Mouse (Mus musculus): ENCODE measurements around the gene Apba3. TPM values are rescaled to one million over a fixed set of nuclear protein-coding genes. Genes with fewer than 3 reads are reported as not detected.

The Apba3 gene
- polyA plus RNA-seq (2012; ENCODE audit: low replicate concordance) = 70.4 and 133 TPM in 2 replicates

GRCm38 (mm10) chr10:81266211-81267105 lies at the start of gene Apba3, which contains the start of gene Mrpl54:
Gene Apba3, plus strand, starts transcription at chr10:81266960.
Gene Mrpl54, minus strand, starts transcription at chr10:81266934.

DNA sequence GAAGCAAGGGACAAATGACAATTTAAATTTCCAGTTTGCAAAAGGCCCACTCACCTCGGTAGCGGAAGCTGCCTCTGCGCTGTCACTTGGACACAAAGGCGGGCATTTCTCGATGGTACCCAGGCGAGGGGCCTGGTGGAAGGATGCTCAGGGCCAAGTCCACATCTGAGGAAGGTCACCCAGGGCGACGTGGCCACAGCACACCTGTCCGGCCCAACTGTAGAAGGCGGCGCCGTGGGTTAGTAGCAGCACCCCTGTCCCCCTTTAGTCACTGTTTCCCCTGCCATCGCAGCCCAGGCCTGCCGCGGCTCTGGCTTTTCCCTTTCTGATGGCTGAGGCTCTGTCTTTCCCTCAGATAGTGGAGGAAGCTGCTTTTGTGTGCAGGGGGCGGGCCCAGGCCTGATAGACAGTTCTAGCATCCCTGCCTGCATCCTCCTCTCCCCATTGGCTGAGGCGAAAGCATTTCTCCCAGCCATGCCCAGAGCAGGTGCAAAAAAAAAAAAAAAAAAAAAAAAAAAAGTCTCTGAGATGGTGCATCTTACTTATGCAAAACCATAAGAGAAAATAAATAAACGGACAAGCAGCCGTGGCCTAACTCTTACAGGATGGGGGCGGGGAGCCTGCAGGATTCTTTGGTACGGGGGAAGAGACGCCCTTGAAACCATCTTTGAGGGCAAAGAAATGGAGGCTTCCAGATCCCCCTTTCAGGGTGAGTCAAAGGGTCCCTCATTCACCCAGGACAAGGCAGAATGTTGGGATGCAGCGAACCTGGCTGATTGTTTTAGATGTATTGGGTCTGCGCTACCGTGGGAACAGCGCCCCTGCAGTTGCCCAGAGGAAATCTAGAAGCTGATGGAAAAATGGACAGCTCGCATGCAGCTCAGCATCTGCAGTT lies 36.1 kb upstream of the Apba3 start, which contains the start of gene Atcay:
Atcay (minus strand) TSS at position 396 of the 895 bp plus-strand sequence.

GRCm38 (mm10) chr10:81232580-81233225 lies 34.1 kb upstream of the Apba3 start, which contains the start of gene Zfr2:
Gene Zfr2, plus strand, starts transcription at chr10:81233155.

DNA sequence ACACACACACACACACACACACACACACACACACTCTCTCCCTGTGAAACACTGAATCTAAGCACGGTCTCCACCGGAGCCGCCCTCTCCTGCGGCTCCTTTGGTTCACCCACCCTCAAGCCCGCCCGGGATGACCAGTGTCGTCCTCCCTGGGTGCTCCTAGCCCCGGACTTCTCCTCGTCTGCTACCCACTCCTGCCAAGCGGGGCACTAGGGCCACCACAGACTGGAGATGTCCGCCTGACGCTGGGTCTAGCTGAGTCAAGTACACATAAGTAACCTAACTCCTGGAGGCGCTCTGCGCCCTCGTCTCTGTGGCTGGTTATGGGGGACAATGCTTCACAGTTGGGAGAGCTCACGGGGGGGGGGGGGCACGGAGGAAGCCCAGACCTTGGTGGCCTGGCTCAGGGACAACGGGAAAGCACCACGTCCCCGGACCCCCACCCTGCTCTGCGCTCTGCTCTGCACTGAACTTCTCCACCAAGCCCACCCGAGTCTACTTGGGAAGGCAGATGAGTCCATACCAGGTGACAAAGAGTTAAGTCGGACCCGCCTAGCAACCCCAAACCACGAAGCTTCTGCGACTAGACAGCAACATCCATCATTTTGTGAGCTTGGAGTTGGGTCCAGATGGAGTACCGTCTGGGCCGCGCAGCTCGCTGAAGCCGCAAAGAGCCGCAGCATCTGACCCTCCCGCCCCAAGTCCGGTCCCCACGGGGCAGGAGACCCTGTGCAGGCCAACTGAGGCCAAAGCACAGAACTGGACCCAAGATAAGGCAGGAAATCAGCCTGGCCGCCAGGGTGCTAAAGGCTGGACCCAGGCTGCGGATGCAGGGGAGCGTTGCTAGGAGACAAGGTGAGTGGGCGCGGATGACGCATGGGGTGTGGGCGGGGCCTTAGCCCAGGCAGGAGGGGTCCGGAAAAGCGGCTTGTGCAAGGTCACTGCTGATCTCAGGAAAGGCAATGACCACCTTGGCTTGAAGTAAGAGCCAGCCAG lies 14.0 kb upstream of the Apba3 start, which contains the start of gene Matk:
Matk (plus strand) TSS at position 512 of the 996 bp plus-strand sequence.

DNA sequence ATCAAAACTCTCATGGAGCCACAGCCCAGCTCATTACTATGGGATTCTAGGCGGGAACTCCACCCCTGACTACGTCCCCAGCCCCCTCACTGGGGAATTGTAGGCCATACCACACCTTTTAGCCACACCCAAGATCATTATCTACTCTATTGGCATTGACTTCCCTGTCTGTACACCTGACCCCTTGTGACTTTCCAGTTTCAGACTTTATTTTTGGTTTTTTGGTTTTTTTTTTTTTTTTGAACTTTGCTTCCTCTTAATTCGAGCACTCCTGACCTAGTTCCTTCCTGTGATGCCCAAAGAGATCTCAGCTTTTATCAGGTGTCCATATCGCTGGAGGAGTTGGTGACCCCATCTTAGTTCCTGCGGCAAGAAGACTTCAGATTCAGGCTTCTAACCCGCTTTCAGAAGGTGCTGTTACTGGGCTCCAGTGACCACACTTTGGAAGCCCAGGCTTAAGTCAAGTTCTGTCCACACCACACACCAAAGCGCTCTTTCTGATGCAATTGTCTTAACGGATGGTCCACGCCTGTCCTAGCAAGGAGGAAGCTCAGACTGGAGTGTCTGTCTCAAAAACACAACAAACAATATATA lies 24.8 kb downstream of the Apba3 start, which contains the start of gene Tjp3:
Tjp3 (minus strand) TSS at position 71 of the 594 bp plus-strand sequence.

GRCm38 (mm10) chr10:81292554-81293333 lies 26.0 kb downstream of the Apba3 start, which contains the start of gene Pip5k1c:
Gene Pip5k1c, plus strand, starts transcription at chr10:81292963.

DNA sequence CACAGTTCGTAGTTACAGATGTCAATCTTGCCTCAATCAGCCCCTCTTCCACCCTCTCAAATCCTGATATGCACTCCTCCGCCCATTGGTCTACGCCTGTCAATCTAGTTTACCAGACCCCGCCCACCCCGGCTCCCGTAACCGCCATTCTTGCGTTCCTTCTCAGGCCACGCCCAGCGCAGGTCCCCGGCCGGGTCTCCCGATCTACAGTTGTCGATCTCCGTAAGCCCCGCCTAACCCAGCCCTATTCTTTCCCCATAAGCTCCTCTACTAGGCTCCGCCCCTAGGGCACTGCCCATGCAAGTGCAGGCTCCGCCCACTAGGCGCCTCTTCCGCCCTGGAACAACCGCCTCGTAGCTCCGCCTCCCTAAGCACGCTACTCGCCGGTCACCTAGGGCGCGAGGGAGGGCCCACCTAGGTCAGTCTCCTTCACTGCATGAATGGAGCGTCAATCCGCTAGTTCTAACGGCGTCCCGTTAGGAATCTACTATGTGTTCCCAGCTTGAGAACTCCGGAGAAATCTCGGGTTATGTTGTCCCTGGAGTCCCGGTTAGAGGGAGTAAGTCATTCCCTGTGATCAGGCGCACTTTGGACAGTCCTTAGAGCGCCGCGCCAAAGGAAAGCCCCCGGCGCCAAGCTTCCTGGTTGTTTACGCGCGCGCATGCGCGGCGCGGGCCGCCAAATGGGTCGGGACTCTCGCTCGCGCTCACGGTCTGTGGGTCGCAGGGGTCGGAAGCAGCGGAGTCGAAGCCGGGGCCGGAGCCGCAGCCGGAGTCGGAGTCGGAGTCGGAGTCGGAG lies 54.0 kb downstream of the Apba3 start, which contains the start of gene Cactin:
Cactin (plus strand) TSS at position 554 of the 798 bp plus-strand sequence.

Other genes starting within 250 kb of the Apba3 start
- gene Diras1, start 241.3 kb upstream of the Apba3 start, polyA plus RNA-seq (2012; ENCODE audit: low replicate concordance) = not detected in 2 replicates
- gene Slc39a3, start 229.5 kb upstream of the Apba3 start, polyA plus RNA-seq (2012; ENCODE audit: low replicate concordance) = 20.4 and 23.3 TPM in 2 replicates
- 104 and 170 TPM in 2 replicates for gene Sgta, start 206.8 kb upstream of the Apba3 start, polyA plus RNA-seq (2012; ENCODE audit: low replicate concordance)
- 20.3 and 22.9 TPM in 2 replicates for gene Thop1, start 196.9 kb upstream of the Apba3 start, polyA plus RNA-seq (2012; ENCODE audit: low replicate concordance)
- gene Creb3l3, start 168.1 kb upstream of the Apba3 start, polyA plus RNA-seq (2012; ENCODE audit: low replicate concordance) = 0.24 and 0.30 TPM in 2 replicates
- gene Map2k2, start 161.0 kb upstream of the Apba3 start, polyA plus RNA-seq (2012; ENCODE audit: low replicate concordance) = 241 and 608 TPM in 2 replicates
- gene Zbtb7a, start 131.7 kb upstream of the Apba3 start, polyA plus RNA-seq (2012; ENCODE audit: low replicate concordance) = 198 and 333 TPM in 2 replicates
- gene Pias4, start 99.0 kb upstream of the Apba3 start, polyA plus RNA-seq (2012; ENCODE audit: low replicate concordance) = 72.6 and 164 TPM in 2 replicates
- gene Eef2, start 90.3 kb upstream of the Apba3 start, polyA plus RNA-seq (2012; ENCODE audit: low replicate concordance) = 495 and 2,413 TPM in 2 replicates
- gene Dapk3, start 84.0 kb upstream of the Apba3 start, polyA plus RNA-seq (2012; ENCODE audit: low replicate concordance) = 53.4 and 152 TPM in 2 replicates
- gene 4930442H23Rik, start 83.1 kb upstream of the Apba3 start, polyA plus RNA-seq (2012; ENCODE audit: low replicate concordance) = 0.09 TPM in 1 of 2 replicates, not detected in the other
- gene Nmrk2, start 64.9 kb upstream of the Apba3 start, polyA plus RNA-seq (2012; ENCODE audit: low replicate concordance) = not detected in 2 replicates
- 0.53 and 0.94 TPM in 2 replicates for gene Atcay, start 36.1 kb upstream of the Apba3 start, polyA plus RNA-seq (2012; ENCODE audit: low replicate concordance)
- gene Zfr2, start 33.8 kb upstream of the Apba3 start, polyA plus RNA-seq (2012; ENCODE audit: low replicate concordance) = 4.0 and 8.6 TPM in 2 replicates
- 31.4 and 107 TPM in 2 replicates for gene Matk, start 14.0 kb upstream of the Apba3 start, polyA plus RNA-seq (2012; ENCODE audit: low replicate concordance)
- gene Mrpl54, start within 50 bp of the Apba3 start, polyA plus RNA-seq (2012; ENCODE audit: low replicate concordance) = 314 and 329 TPM in 2 replicates
- 15.0 and 35.0 TPM in 2 replicates for gene Tjp3, start 24.6 kb downstream of the Apba3 start, polyA plus RNA-seq (2012; ENCODE audit: low replicate concordance)
- gene Pip5k1c, start 26.0 kb downstream of the Apba3 start, polyA plus RNA-seq (2012; ENCODE audit: low replicate concordance) = 245 and 665 TPM in 2 replicates
- gene Cactin, start 54.1 kb downstream of the Apba3 start, polyA plus RNA-seq (2012; ENCODE audit: low replicate concordance) = 60.3 and 77.6 TPM in 2 replicates
- gene Tbxa2r, start 61.8 kb downstream of the Apba3 start, polyA plus RNA-seq (2012; ENCODE audit: low replicate concordance) = 29.6 and 30.6 TPM in 2 replicates
- 3.1 and 6.9 TPM in 2 replicates for gene Gipc3, start 76.3 kb downstream of the Apba3 start, polyA plus RNA-seq (2012; ENCODE audit: low replicate concordance)
- 184 and 481 TPM in 2 replicates for gene Hmg20b, start 83.5 kb downstream of the Apba3 start, polyA plus RNA-seq (2012; ENCODE audit: low replicate concordance)
- gene Mfsd12, start 90.5 kb downstream of the Apba3 start, polyA plus RNA-seq (2012; ENCODE audit: low replicate concordance) = 20.8 and 31.1 TPM in 2 replicates
- 11.6 and 18.6 TPM in 2 replicates for gene 4930404N11Rik, start 98.9 kb downstream of the Apba3 start, polyA plus RNA-seq (2012; ENCODE audit: low replicate concordance)
- gene Fzr1, start 111.6 kb downstream of the Apba3 start, polyA plus RNA-seq (2012; ENCODE audit: low replicate concordance) = 48.1 and 72.7 TPM in 2 replicates
- gene Dohh, start 117.5 kb downstream of the Apba3 start, polyA plus RNA-seq (2012; ENCODE audit: low replicate concordance) = 76.4 and 107 TPM in 2 replicates
- gene Gm48551, start 117.5 kb downstream of the Apba3 start, polyA plus RNA-seq (2012; ENCODE audit: low replicate concordance) = 1.2 and 4.2 TPM in 2 replicates
- gene Gm48552, start 122.0 kb downstream of the Apba3 start, polyA plus RNA-seq (2012; ENCODE audit: low replicate concordance) = 8.9 and 18.4 TPM in 2 replicates
- 3.0 and 3.7 TPM in 2 replicates for gene Smim24, start 126.1 kb downstream of the Apba3 start, polyA plus RNA-seq (2012; ENCODE audit: low replicate concordance)
- 136 and 414 TPM in 2 replicates for gene Nfic, start 188.7 kb downstream of the Apba3 start, polyA plus RNA-seq (2012; ENCODE audit: low replicate concordance)
- gene Celf5, start 215.7 kb downstream of the Apba3 start, polyA plus RNA-seq (2012; ENCODE audit: low replicate concordance) = 0.16 and 0.55 TPM in 2 replicates
- 160 and 386 TPM in 2 replicates for gene Ncln, start 229.4 kb downstream of the Apba3 start, polyA plus RNA-seq (2012; ENCODE audit: low replicate concordance)
- 82.3 and 109 TPM in 2 replicates for gene S1pr4, start 233.2 kb downstream of the Apba3 start, polyA plus RNA-seq (2012; ENCODE audit: low replicate concordance)